Mouse (Mus musculus): ENCODE measurements around the gene Hist1h2bn. TPM values are rescaled to one million over a fixed set of nuclear protein-coding genes. Genes with fewer than 3 reads are reported as not detected.
"Not testable (repeated sequence)": the region's sequence is repeated elsewhere in the genome, so short reads cannot be mapped to it uniquely, and the experiment has no call there.

Hist1h2bn gene
- polyA plus RNA-seq, 1 experiment from 2014 or later: 1.8 TPM

GRCm38 (mm10) chr13:21778814-21779766 lies 25.2 kb downstream of the Hist1h2bn start:
- TF ChIP-seq CTCF (IDR thresholded peaks at IDR 0.05; ENCODE audit: low read depth): no peak
- peak overlapping the region; percentile 48 for H3K4me3 ChIP-seq (replicated peaks; ENCODE audit: low read depth, low read length)
- WGBS: 3% methylated on average over 33 of the region's 33 CpGs
- no peaks in the 10 kb centered on the region for H3K9me3 ChIP-seq (replicated peaks; ENCODE audit: low read length)
- no peaks in the 10 kb centered on the region for H3K27me3 ChIP-seq (ENCODE audit: insufficient read depth, low read length)
- H3K36me3 ChIP-seq (ENCODE audit: insufficient read depth, low read length): no peaks in the 10 kb centered on the region
- H3K4me2 ChIP-seq (ENCODE audit: low read length): peak overlapping the region; percentile 82
- no peaks in the 10 kb centered on the region for H3K4me1 ChIP-seq (replicated peaks; ENCODE audit: insufficient read depth, low read length)
- H3K9ac ChIP-seq (ENCODE audit: low read depth, low read length): peak overlapping the region; percentile 75
- peak; percentile 90 for ATAC-seq (replicated peaks; ENCODE audit: low FRiP score, low read depth)
- peak; percentile 97 for DNase-seq (ENCODE audit: low spot score)
- H3K27ac ChIP-seq: peak overlapping the region; percentile 88

DNA sequence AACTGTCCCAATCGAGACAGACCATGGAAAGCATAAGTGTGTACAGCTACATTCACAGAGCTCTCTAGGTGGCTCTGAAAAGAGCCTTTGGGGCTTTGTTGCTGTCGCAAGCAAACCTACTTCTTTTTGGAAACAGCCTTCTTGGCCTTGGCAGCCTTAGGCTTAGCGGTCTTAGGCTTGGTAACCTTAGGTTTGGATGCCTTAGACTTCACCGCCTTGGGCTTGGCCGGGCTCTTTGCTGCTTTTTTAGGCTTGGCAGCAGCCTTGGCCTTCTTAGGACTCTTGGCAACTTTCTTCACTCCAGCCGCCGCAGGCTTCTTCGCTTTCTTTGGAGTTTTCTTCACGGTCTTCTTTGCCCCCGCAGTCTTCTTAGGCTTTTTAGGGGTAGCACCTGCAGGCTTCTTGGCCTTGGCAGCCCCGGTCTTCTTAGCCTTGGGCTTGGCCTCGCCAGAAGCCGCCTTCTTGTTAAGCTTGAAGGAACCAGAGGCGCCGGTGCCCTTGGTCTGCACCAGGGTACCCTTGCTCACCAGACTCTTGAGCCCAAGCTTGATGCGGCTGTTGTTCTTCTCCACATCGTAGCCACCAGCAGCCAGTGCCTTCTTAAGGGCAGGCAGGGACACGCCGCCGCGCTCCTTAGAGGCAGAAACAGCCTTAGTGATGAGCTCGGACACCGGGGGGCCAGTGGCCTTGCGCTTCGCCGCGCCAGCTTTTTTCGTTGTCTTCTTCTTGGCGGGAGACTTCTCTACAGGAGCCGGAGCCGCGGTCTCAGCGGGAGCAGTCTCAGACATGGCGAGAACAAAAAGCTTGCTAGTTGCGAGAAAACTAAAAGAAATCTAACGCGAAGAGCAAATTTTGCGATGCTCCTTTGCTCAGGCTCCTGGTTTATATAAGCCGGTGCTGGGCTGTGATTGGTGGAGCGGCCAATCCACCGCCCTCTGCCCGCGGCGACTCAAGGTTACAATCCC lies 26.1 kb downstream of the Hist1h2bn start, which contains the start of gene Hist1h1b:
TSS of gene Hist1h1b (minus strand) at position 859 of the 965 bp plus-strand sequence.
- no peak for TF ChIP-seq CTCF (IDR thresholded peaks at IDR 0.05; ENCODE audit: low read depth)
- WGBS: under 1% methylated on average over 44 of the region's 44 CpGs
- peak within 1 kb of the TSS; percentile 88 for H3K27ac ChIP-seq

DNA sequence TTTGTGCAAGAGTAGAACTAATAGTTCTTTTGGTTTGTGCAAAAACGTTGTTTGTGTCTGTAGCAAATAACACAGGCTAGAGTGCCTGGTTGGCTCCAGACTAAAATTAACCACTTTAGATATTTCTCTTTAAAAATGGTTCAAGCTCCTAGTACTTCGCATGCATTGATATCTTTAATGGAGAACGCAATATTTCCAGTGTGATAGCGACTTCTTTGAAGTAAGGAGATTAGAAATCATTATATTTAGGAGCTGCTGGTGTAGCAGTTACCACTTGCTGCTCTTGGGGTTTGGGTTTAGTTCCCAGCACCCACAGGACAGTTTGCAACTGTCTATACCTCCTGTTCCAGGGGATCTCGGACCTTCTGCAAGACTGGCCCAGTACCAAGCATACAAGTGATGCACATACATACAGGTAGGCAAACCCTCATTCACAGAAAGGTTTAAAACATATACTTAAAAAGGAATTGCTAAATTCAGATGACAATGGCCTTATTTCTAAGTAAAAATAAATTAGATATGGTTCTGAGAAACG lies 27.2 kb downstream of the Hist1h2bn start:
- TF ChIP-seq CTCF (IDR thresholded peaks at IDR 0.05; ENCODE audit: low read depth): no peak
- Histone ChIP-seq H3K9ac (ENCODE audit: low read depth, low read length) (no peak overlapping the region), H3K36me3 (ENCODE audit: insufficient read depth, low read length) (no peaks in the 10 kb centered on the region), H3K9me3 (replicated peaks; ENCODE audit: low read length) (no peaks in the 10 kb centered on the region), H3K4me3 (replicated peaks; ENCODE audit: low read depth, low read length) (peak overlapping the region; percentile 48; the same call in 1 of the 2 replicates), H3K27me3 (ENCODE audit: insufficient read depth, low read length) (no peaks in the 10 kb centered on the region), H3K27ac (peak overlapping the region; percentile 88), H3K4me1 (replicated peaks; ENCODE audit: insufficient read depth, low read length) (no peaks in the 10 kb centered on the region), H3K4me2 (ENCODE audit: low read length) (peak overlapping the region; percentile 82)
- 40% methylated on average over 6 of the region's 6 CpGs for WGBS
- DNase-seq (ENCODE audit: low spot score): peak; percentile 11
- no peak for ATAC-seq (replicated peaks; ENCODE audit: low FRiP score, low read depth)

More for the DNA sequence above, 26.1 kb downstream of the Hist1h2bn start, which contains the start of gene Hist1h1b:
- Histone ChIP-seq H3K9ac (ENCODE audit: low read depth, low read length) (peak within 1 kb of the TSS; percentile 75), H3K4me3 (replicated peaks; ENCODE audit: low read depth, low read length) (peak within 1 kb of the TSS; percentile 48), H3K27me3 (ENCODE audit: insufficient read depth, low read length) (no peaks in the 10 kb centered on the region), H3K9me3 (replicated peaks; ENCODE audit: low read length) (no peaks in the 10 kb centered on the region), H3K4me1 (replicated peaks; ENCODE audit: insufficient read depth, low read length) (no peaks in the 10 kb centered on the region), H3K4me2 (ENCODE audit: low read length) (peak within 1 kb of the TSS; percentile 82), H3K36me3 (ENCODE audit: insufficient read depth, low read length) (no peaks in the 10 kb centered on the region)
- ATAC-seq (replicated peaks; ENCODE audit: low FRiP score, low read depth): peak; percentile 18
- DNase-seq (ENCODE audit: low spot score): peak; percentile 87

- DNase-seq (ENCODE audit: low spot score) (no peak), ATAC-seq (replicated peaks; ENCODE audit: low FRiP score, low read depth) (no peak)
- Histone ChIP-seq H3K9ac (ENCODE audit: low read depth, low read length) (no peak overlapping the region), H3K4me3 (replicated peaks; ENCODE audit: low read depth, low read length) (no peak overlapping the region), H3K36me3 (ENCODE audit: insufficient read depth, low read length) (no peaks in the 10 kb centered on the region), H3K27me3 (ENCODE audit: insufficient read depth, low read length) (no peaks in the 10 kb centered on the region), H3K4me2 (ENCODE audit: low read length) (0 out of 2 replicates have a peak overlapping the region, but pooled peaks have one; percentile 4), H3K9me3 (replicated peaks; ENCODE audit: low read length) (no peaks in the 10 kb centered on the region), H3K27ac (no peak overlapping the region), H3K4me1 (replicated peaks; ENCODE audit: insufficient read depth, low read length) (no peaks in the 10 kb centered on the region)
- 89% methylated on average over 1 of the region's 1 CpGs for WGBS
- no peak for TF ChIP-seq CTCF (IDR thresholded peaks at IDR 0.05; ENCODE audit: low read depth)
Observed at GRCm38 (mm10) chr13:21781639-21782038, 27.7 kb downstream of the Hist1h2bn start.

DNA sequence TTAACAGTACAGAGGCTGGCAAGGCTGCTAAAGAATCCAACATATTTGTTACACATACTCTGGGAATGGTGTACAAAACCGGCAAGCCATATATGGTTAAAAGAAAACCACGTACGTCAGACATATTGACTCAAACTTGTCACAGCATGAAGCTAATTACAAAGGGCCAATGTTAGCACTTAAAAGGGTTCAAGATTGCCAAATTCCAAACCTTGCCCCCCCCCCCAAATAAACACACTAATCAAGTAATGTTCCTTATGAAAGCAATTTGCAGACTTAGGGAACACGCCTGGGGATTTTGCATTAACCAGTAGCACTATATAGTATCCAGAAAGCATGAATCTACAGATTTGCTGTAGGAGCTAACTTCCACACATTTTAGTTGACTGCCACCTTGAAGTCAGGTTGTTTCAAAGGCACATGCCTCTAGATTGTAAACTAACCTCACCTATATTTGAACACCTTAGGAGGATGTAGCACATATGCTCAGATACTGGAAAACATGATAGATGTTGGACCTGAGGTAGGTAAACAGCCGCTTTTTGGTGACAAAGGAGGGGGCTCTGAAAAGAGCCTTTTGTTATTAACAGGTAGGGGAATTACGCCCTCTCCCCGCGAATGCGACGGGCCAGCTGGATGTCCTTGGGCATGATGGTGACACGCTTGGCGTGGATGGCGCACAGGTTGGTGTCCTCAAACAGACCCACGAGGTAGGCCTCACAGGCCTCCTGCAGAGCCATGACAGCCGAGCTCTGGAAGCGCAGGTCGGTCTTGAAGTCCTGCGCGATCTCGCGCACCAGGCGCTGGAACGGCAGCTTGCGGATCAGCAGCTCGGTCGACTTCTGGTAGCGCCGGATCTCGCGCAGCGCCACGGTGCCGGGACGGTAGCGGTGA lies 28.7 kb downstream of the Hist1h2bn start:
- H3K36me3 ChIP-seq (ENCODE audit: insufficient read depth, low read length); ATAC-seq (replicated peaks; ENCODE audit: low FRiP score, low read depth); H3K9me3 ChIP-seq (replicated peaks; ENCODE audit: low read length); H3K4me1 ChIP-seq (replicated peaks; ENCODE audit: insufficient read depth, low read length); H3K27me3 ChIP-seq (ENCODE audit: insufficient read depth, low read length): not testable (repeated sequence)
- peak overlapping the region; percentile 35 for H3K4me3 ChIP-seq (replicated peaks; ENCODE audit: low read depth, low read length)
- under 1% methylated on average over 14 of the region's 35 CpGs for WGBS
- H3K9ac ChIP-seq (ENCODE audit: low read depth, low read length): peak overlapping the region; percentile 61
- H3K4me2 ChIP-seq (ENCODE audit: low read length): peak overlapping the region; percentile 62
- DNase-seq (ENCODE audit: low spot score): peak; percentile 74
- H3K27ac ChIP-seq: peak overlapping the region; percentile 78
